Comparison of ENCODE assay signal across 12 mouse cellular contexts in genomic region chr2:168633301-168633816, GRCm38 (mm10). TPM values are rescaled to one million over a fixed set of nuclear protein-coding genes. Genes with fewer than 3 reads are reported as not detected.
DNase-seq lines count a peak whose midpoint lies in the region; ATAC-seq lines count a peak whose summit lies in the region.
"Had no signal": no experiment of that assay in that cellular context is flagged by ENCODE, and none has a peak within 500 bp of the region (broad histone marks: within the 10 kb centered on the region; RNA-seq: fewer than 3 reads in every experiment).

No protein-coding gene starts in this region.

- peaks cover 23% of the 10 kb centered on the region for H3K4me1 ChIP-seq in midbrain, embryonic 10.5 days
- H3K4me1 ChIP-seq in midbrain, embryonic 14.5 days (ENCODE audit: control insufficient read depth, insufficient read depth, low read length): no peaks in the 10 kb centered on the region
- H3K4me1 ChIP-seq: hindbrain, embryonic 15.5 days had no signal

- H3K27me3 ChIP-seq in midbrain, embryonic 10.5 days (ENCODE audit: low read depth, poor library complexity, severe bottlenecking): no peaks in the 10 kb centered on the region
- H3K27me3 ChIP-seq in midbrain, embryonic 14.5 days (ENCODE audit: control insufficient read depth, insufficient read depth, low read length): no peaks in the 10 kb centered on the region
- H3K27me3 ChIP-seq: embryonic facial prominence, embryonic 15.5 days; hindbrain, embryonic 15.5 days had no signal

- H3K9ac ChIP-seq in midbrain, embryonic 14.5 days (replicated peaks; ENCODE audit: low read length): no peak overlapping the region
- H3K9ac ChIP-seq: embryonic facial prominence, embryonic 15.5 days; hindbrain, embryonic 15.5 days had no signal

- no peak overlapping the region for H3K4me2 ChIP-seq in midbrain, embryonic 14.5 days (ENCODE audit: low read length)
- H3K4me2 ChIP-seq: embryonic facial prominence, embryonic 15.5 days; hindbrain, embryonic 15.5 days had no signal

- no peaks in the 10 kb centered on the region for H3K9me3 ChIP-seq in midbrain, embryonic 10.5 days (replicated peaks)
- H3K9me3 ChIP-seq in midbrain, embryonic 14.5 days (ENCODE audit: control insufficient read depth, low read length): no peaks in the 10 kb centered on the region
- H3K9me3 ChIP-seq: embryonic facial prominence, embryonic 15.5 days; hindbrain, embryonic 15.5 days had no signal

- H3K4me3 ChIP-seq in midbrain, embryonic 10.5 days: no peak overlapping the region
- no peak overlapping the region for H3K4me3 ChIP-seq in midbrain, embryonic 14.5 days (replicated peaks; ENCODE audit: low read depth, low read length)
- H3K4me3 ChIP-seq: embryonic facial prominence, embryonic 15.5 days; hindbrain, embryonic 15.5 days had no signal

- WGBS in midbrain, embryonic 10.5 days: 64% methylated on average over 14 of the region's 14 CpGs
- 72% methylated on average over 14 of the region's 14 CpGs for WGBS in midbrain, embryonic 14.5 days

- intact Hi-C loops in heart, postnatal 25 days (cut with DNase I): no loop called here

- no peak for ATAC-seq in midbrain, embryonic 14.5 days (ENCODE audit: low FRiP score, low TSS enrichment)

- DNase-seq in heart, adult 11 months: peak; percentile 91
- no peak for DNase-seq in heart, postnatal 25 days (ENCODE audit: low spot score)
- DNase-seq in midbrain, embryonic 10.5 days (ENCODE audit: low spot score): no peak
- no peak for DNase-seq in midbrain, embryonic 14.5 days
- DNase-seq in heart, postnatal 4 days: peak; percentile 65
- no peak for DNase-seq in layer of hippocampus, adult 9-10 months (ENCODE audit: low spot score)
- no peak for DNase-seq in c-Kit-positive CD71-positive TER-119-positive erythroid progenitor cells, embryonic 14.5 days (ENCODE audit: low spot score)
- DNase-seq in thymus, postnatal 10 days (ENCODE audit: low spot score in 2 of 2): no peak
- DNase-seq: lung, postnatal 14 days; right cerebral cortex, adult 18-20 months had no signal

- peak overlapping the region; percentile 61 for H3K27ac ChIP-seq in midbrain, embryonic 10.5 days (replicated peaks)
- H3K27ac ChIP-seq in midbrain, embryonic 14.5 days (replicated peaks; ENCODE audit: low read depth, low read length): no peak overlapping the region
- H3K27ac ChIP-seq: embryonic facial prominence, embryonic 15.5 days; hindbrain, embryonic 15.5 days had no signal

- peaks cover 8% of the 10 kb centered on the region; the same call in 1 of the 2 replicates for H3K36me3 ChIP-seq in midbrain, embryonic 10.5 days
- H3K36me3 ChIP-seq in midbrain, embryonic 14.5 days (ENCODE audit: control insufficient read depth, insufficient read depth, low read length): peaks cover 48% of the 10 kb centered on the region

RNA-seq across cellular contexts. Expression of gene Nfatc2, which starts 31.9 kb away (rescaled TPM):
- total RNA-seq in heart, postnatal 25 days (2021): 10 to 100 TPM; 16.7 to 20.8 TPM
- polyA plus RNA-seq in midbrain, embryonic 10.5 days (2016; fragmentation: Nextera tagmentation; extraction: Ambion mirVana): 0.54 and 0.61 TPM in 2 replicates
- 2.5 and 2.6 TPM in 2 replicates for polyA plus RNA-seq in midbrain, embryonic 14.5 days (2014; fragmentation: Nextera tagmentation; extraction: Ambion mirVana)
- total RNA-seq in heart, postnatal 4 days (2021): 10 to 100 TPM; 18.8 to 21.3 TPM

Comparison
In these comparisons a context has a peak if more than half of its experiments do, and no peak if none do; other contexts are left out.
1. DNase-seq: peak in heart, adult 11 months (single experiment) and heart, postnatal 4 days (single experiment); none in heart, postnatal 25 days (single experiment), midbrain, embryonic 10.5 days (single experiment), midbrain, embryonic 14.5 days (single experiment), layer of hippocampus, adult 9-10 months (single experiment), c-Kit-positive CD71-positive TER-119-positive erythroid progenitor cells, embryonic 14.5 days (single experiment) and thymus, postnatal 10 days (0 of 2).